Mouse (Mus musculus) MEL (cell line): ENCODE data around the gene Psme2.

ENCODE experiments used
- BHLHE40 ChIP-seq: IDR thresholded peaks from 2 replicates; pipeline ENCODE4 v1.6.1; 2012; ENCODE audit warnings: low read depth, mild to moderate bottlenecking, inconsistent platforms, low read length, improper control_type of control experiment, borderline replicate concordance
- CTCF ChIP-seq, 3 experiments: IDR thresholded peaks in 2 of 3; conservative IDR thresholded peaks in 1 of 3; 2 replicates each; pipeline ENCODE4 v1.5.1; 2011 to 2012; ENCODE audit warnings: low read length in 3 of 3, low read depth in 2 of 3, mild to moderate bottlenecking in 2 of 3, improper control_type of control experiment in 1 of 3, inconsistent platforms in 1 of 3, mixed read lengths in 1 of 3, moderate library complexity in 1 of 3; ENCODE audit not compliant: control insufficient read depth in 1 of 3, insufficient read depth in 1 of 3, poor library complexity in 1 of 3, severe bottlenecking in 1 of 3
- GATA1 ChIP-seq: IDR thresholded peaks from 2 replicates; pipeline ENCODE4 v1.6.1; 2011; ENCODE audit warnings: low read depth, low read length, improper control_type of control experiment
- JUND ChIP-seq: IDR thresholded peaks from 2 replicates; pipeline ENCODE4 v1.6.1; 2011; ENCODE audit warnings: low read depth, mild to moderate bottlenecking, improper control_type of control experiment, low read length
- MAFK ChIP-seq: IDR thresholded peaks from 2 replicates; pipeline ENCODE4 v1.6.1; 2011; ENCODE audit warnings: low read depth, mild to moderate bottlenecking, low read length, improper control_type of control experiment, borderline replicate concordance
- MAX ChIP-seq: IDR thresholded peaks from 2 replicates; pipeline ENCODE4 v1.6.1; 2011; ENCODE audit warnings: low read length, improper control_type of control experiment
- MYC ChIP-seq: IDR thresholded peaks from 2 replicates; pipeline ENCODE4 v1.6.1; 2011; ENCODE audit warnings: low read depth, mild to moderate bottlenecking, low read length, improper control_type of control experiment, moderate library complexity
- POLR2A ChIP-seq, 2 experiments: IDR thresholded peaks; 2 replicates each; pipeline ENCODE4 v1.6.1; 2011 to 2012; ENCODE audit warnings: low read length in 2 of 2, mild to moderate bottlenecking in 2 of 2, control low read depth in 1 of 2, improper control_type of control experiment in 1 of 2, low read depth in 1 of 2, moderate library complexity in 1 of 2; ENCODE audit not compliant: control insufficient read depth in 1 of 2, insufficient read depth in 1 of 2, poor library complexity in 1 of 2
- USF2 ChIP-seq, 2 experiments: IDR thresholded peaks; 2 replicates each; pipeline ENCODE4 v1.6.1; 2011 to 2012; ENCODE audit warnings: improper control_type of control experiment in 2 of 2, low read length in 2 of 2, borderline replicate concordance in 1 of 2, inconsistent platforms in 1 of 2, low read depth in 1 of 2, mild to moderate bottlenecking in 1 of 2; ENCODE audit not compliant: insufficient read depth in 1 of 2
- ZNF384 ChIP-seq: IDR thresholded peaks from 2 replicates; pipeline ENCODE4 v1.6.1; 2012; ENCODE audit warnings: low read depth, mild to moderate bottlenecking, inconsistent platforms, low read length, improper control_type of control experiment

GRCm38 (mm10) chr14:55575711-55576110 lies 15.2 kb downstream of the Psme2 start:
- no peak for TF ChIP-seq MAX
- TF ChIP-seq POLR2A (IDR thresholded peaks at IDR 0.05; ENCODE audit: control insufficient read depth in 1 of 2, insufficient read depth in 1 of 2, low read depth in 1 of 2, low read length in 2 of 2, poor library complexity in 1 of 2): no peak
- no peak for TF ChIP-seq CTCF (IDR thresholded peaks at IDR 0.05 in 2 of 3, conservative IDR thresholded peaks at IDR 0.05 in 1 of 3; ENCODE audit: control insufficient read depth in 1 of 3, insufficient read depth in 1 of 3, low read depth in 2 of 3, low read length in 3 of 3, poor library complexity in 1 of 3, severe bottlenecking in 1 of 3)
- no peak for TF ChIP-seq JUND
- TF ChIP-seq MAFK: no peak
- TF ChIP-seq USF2 (IDR thresholded peaks at IDR 0.05; ENCODE audit: borderline replicate concordance in 1 of 2, insufficient read depth in 1 of 2, low read depth in 1 of 2, low read length in 2 of 2): no peak
- TF ChIP-seq BHLHE40: no peak
- TF ChIP-seq ZNF384: no peak
- no peak for TF ChIP-seq MYC
- TF ChIP-seq GATA1: no peak
